Mouse (Mus musculus) heart, embryonic 15.5 days (tissue): Measurements from ENCODE around the gene Cdyl. TPM values are rescaled to one million over a fixed set of nuclear protein-coding genes. Genes with fewer than 3 reads are reported as not detected.

Experiments used
- ATAC-seq: fragments of 200-750 bp; cut with Nextera tagmentation; replicated peaks from 2 replicates; pipeline ENCODE4 v1.8.0; 2017; ENCODE audit warnings: low read depth, moderate TSS enrichment; ENCODE audit not compliant: insufficient number of reproducible peaks, insufficient read depth, low FRiP score
- H3K27ac ChIP-seq: fragments of 300-500 bp; sonication (generic); 2 replicates; pipeline ENCODE4 v1.5.1; 2015; ENCODE audit warnings: mild to moderate bottlenecking, inconsistent platforms
- H3K27me3 ChIP-seq: fragments of 300-500 bp; sonication (generic); 2 replicates; pipeline ENCODE4 v1.6.1; 2015; ENCODE audit warnings: inconsistent platforms
- H3K36me3 ChIP-seq: fragments of 300-500 bp; sonication (generic); 2 replicates; pipeline ENCODE4 v1.6.1; 2015; ENCODE audit warnings: mild to moderate bottlenecking, inconsistent platforms
- H3K4me1 ChIP-seq: fragments of 300-500 bp; sonication (generic); replicated peaks from 2 replicates; pipeline ENCODE4 v1.6.1; 2015; ENCODE audit warnings: inconsistent platforms
- H3K4me2 ChIP-seq: fragments of 300-500 bp; sonication (generic); 2 replicates; pipeline ENCODE4 v1.6.1; 2015; ENCODE audit warnings: inconsistent platforms, mild to moderate bottlenecking, moderate library complexity
- H3K4me3 ChIP-seq: fragments of 300-500 bp; sonication (generic); 2 replicates; pipeline ENCODE4 v1.5.1; 2015; ENCODE audit warnings: mild to moderate bottlenecking, inconsistent platforms
- H3K9ac ChIP-seq: fragments of 300-500 bp; sonication (generic); 2 replicates; pipeline ENCODE4 v1.6.1; 2015; ENCODE audit warnings: mild to moderate bottlenecking, inconsistent platforms
- H3K9me3 ChIP-seq: fragments of 300-500 bp; sonication (generic); replicated peaks from 2 replicates; pipeline ENCODE4 v1.6.1; 2016; ENCODE audit warnings: inconsistent platforms
- WGBS: fragments of 180-500 bp; shearing (Covaris S2); methylation state at CpG from one replicate; pipeline ENCODE4 v1.1.7; 2015; ENCODE audit warnings: mixed read lengths; 5-methylcytosine and 5-hydroxymethylcytosine counted together
- polyA plus RNA-seq: library from polyadenylated mRNA; unstranded; fragments of >200 nt; fragmentation: Nextera tagmentation; extraction: Ambion mirVana; gene quantifications from 2 replicates; pipeline ENCODE4 v1.2.1, GENCODE M21; 2015

Gene Cdyl
- polyA plus RNA-seq, 1 experiment from 2014 or later: 10.0 TPM

DNA sequence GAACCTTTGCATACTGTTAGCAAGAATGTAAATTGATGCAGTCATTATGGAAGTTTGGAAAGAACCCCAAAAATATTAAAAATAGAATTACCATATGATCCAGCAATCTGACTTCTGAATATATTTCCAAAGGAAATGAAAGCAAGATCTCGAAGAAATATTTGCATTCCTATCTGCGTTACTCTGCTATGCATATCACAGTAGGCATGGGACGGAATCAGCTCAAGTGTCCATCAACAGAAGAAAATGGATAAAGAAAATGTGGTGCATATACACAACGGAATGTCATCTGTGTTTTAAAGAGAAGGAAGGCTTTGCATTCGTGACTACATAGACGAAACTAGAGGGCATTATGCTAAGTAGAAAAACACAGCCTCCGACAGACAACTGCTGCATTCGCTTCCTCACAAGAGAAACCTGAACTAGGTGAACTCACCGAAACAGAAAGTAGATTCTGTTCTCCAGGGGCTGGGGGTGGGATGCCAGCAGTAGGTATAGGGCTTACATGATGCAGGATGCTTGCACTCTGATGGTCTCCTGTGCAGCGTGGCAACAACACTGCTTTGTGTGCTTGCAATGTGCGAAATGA is 9.3 kb upstream of the Cdyl start:
- no peak overlapping the region for H3K9ac ChIP-seq
- H3K4me3 ChIP-seq: no peak overlapping the region
- no peak overlapping the region for H3K27ac ChIP-seq
- no peaks in the 10 kb centered on the region for H3K27me3 ChIP-seq
- no peaks in the 10 kb centered on the region for H3K36me3 ChIP-seq
- H3K4me2 ChIP-seq: no peak overlapping the region
- no peaks in the 10 kb centered on the region for H3K4me1 ChIP-seq
- 71% methylated on average over 11 of the region's 11 CpGs for WGBS
- H3K9me3 ChIP-seq: no peaks in the 10 kb centered on the region
- no peak for ATAC-seq

GRCm38 (mm10) chr13:35652851-35653250 is 6.8 kb upstream of the Cdyl start:
- Histone ChIP-seq H3K9ac (no peak overlapping the region), H3K4me1 (no peaks in the 10 kb centered on the region)
- WGBS: 78% methylated on average over 4 of the region's 4 CpGs

DNA sequence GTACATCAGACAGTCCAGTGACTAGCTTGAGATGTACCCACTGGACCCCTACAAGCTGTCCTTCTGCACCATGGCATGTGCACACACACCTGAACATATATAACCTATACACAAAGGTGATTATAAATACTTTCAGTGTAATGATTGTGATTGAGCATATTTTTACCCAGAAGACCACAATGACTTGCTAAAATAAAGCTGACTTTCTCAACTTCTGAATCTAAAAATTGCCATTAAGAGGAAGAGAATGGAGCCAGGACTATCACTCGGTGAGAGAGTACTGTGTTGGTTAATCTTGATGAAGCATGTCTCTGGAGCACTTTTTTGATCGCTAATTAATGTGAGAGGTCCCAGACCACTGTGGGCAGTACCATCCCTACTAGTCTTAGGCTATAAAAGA is 2.8 kb upstream of the Cdyl start:
- no peaks in the 10 kb centered on the region for H3K27me3 ChIP-seq
- no peaks in the 10 kb centered on the region for H3K36me3 ChIP-seq
- H3K4me2 ChIP-seq: no peak overlapping the region
- no peaks in the 10 kb centered on the region for H3K9me3 ChIP-seq
- H3K4me1 ChIP-seq: no peaks in the 10 kb centered on the region
- H3K9ac ChIP-seq: no peak overlapping the region
- no peak overlapping the region for H3K4me3 ChIP-seq
- 79% methylated on average over 2 of the region's 2 CpGs for WGBS
- H3K27ac ChIP-seq: no peak overlapping the region
- no peak for ATAC-seq

More at GRCm38 (mm10) chr13:35652851-35653250, 6.8 kb upstream of the Cdyl start:
- Histone ChIP-seq H3K27ac (no peak overlapping the region), H3K36me3 (no peaks in the 10 kb centered on the region), H3K9me3 (no peaks in the 10 kb centered on the region), H3K27me3 (no peaks in the 10 kb centered on the region), H3K4me2 (no peak overlapping the region), H3K4me3 (no peak overlapping the region)
- ATAC-seq: no peak

- Histone ChIP-seq H3K4me2 (no peak overlapping the region), H3K27me3 (no peaks in the 10 kb centered on the region), H3K36me3 (no peaks in the 10 kb centered on the region), H3K4me1 (no peaks in the 10 kb centered on the region), H3K4me3 (no peak overlapping the region), H3K27ac (no peak overlapping the region), H3K9me3 (no peaks in the 10 kb centered on the region), H3K9ac (no peak overlapping the region)
- WGBS: 68% methylated on average over 3 of the region's 3 CpGs
- ATAC-seq: no peak
These were observed 5.8 kb downstream of the Cdyl start for GRCm38 (mm10) chr13:35665456-35665855.

DNA sequence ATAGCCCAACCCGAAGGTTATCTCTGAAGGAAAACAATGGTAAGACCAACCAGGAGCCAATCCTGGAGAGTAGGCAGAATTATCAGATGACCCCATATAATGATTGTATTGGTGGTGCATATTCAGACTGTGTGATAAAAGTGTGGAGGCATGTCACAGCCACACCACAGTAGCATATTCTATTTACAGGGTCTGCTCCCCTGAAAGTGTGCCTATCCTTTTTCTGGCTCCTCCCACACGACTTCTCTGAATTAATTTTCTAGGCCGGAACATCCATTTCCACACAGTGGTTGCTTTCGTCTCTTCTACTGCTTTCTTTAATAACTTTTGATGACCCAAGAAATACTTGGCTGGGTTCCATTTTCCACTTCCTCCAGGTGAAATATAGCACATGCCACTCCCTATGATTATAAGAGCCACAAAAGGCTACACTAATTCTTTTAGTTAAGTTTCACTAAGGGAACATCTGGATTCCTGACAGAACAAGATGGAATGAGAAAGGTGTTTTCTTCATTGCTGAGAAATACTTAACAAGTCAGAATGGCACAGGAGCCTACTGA is 10.4 kb downstream of the Cdyl start:
- no peaks in the 10 kb centered on the region for H3K36me3 ChIP-seq
- H3K27me3 ChIP-seq: no peaks in the 10 kb centered on the region

GRCm38 (mm10) chr13:35670875-35671274 is 11.2 kb downstream of the Cdyl start:
- 89% methylated on average over 4 of the region's 4 CpGs for WGBS
- no peak for ATAC-seq

More for the DNA sequence above, 10.4 kb downstream of the Cdyl start:
- no peak for ATAC-seq
- WGBS: 64% methylated on average over 4 of the region's 4 CpGs
- no peak overlapping the region for H3K4me3 ChIP-seq
- no peaks in the 10 kb centered on the region for H3K4me1 ChIP-seq
- no peak overlapping the region for H3K27ac ChIP-seq
- no peak overlapping the region for H3K4me2 ChIP-seq
- no peaks in the 10 kb centered on the region for H3K9me3 ChIP-seq
- H3K9ac ChIP-seq: no peak overlapping the region

GRCm38 (mm10) chr13:35676921-35677320 is 17.3 kb downstream of the Cdyl start:
- no peak overlapping the region for H3K4me2 ChIP-seq
- no peak overlapping the region for H3K27ac ChIP-seq
- H3K9ac ChIP-seq: no peak overlapping the region

More at GRCm38 (mm10) chr13:35670875-35671274, 11.2 kb downstream of the Cdyl start:
- no peak overlapping the region for H3K4me2 ChIP-seq
- no peaks in the 10 kb centered on the region for H3K9me3 ChIP-seq
- no peak overlapping the region for H3K4me3 ChIP-seq
- no peak overlapping the region for H3K9ac ChIP-seq
- no peaks in the 10 kb centered on the region for H3K27me3 ChIP-seq
- no peaks in the 10 kb centered on the region for H3K36me3 ChIP-seq
- H3K4me1 ChIP-seq: no peaks in the 10 kb centered on the region
- no peak overlapping the region for H3K27ac ChIP-seq

GRCm38 (mm10) chr13:35677433-35678051 is 17.9 kb downstream of the Cdyl start:
- Histone ChIP-seq H3K27ac (no peak overlapping the region), H3K4me2 (no peak overlapping the region), H3K27me3 (no peaks in the 10 kb centered on the region), H3K9me3 (no peaks in the 10 kb centered on the region), H3K4me3 (no peak overlapping the region), H3K9ac (no peak overlapping the region), H3K4me1 (no peaks in the 10 kb centered on the region), H3K36me3 (no peaks in the 10 kb centered on the region)
- ATAC-seq: no peak
- WGBS: 50% methylated on average over 7 of the region's 7 CpGs

More at GRCm38 (mm10) chr13:35676921-35677320, 17.3 kb downstream of the Cdyl start:
- 94% methylated on average over 1 of the region's 1 CpGs for WGBS
- no peak for ATAC-seq
- Histone ChIP-seq H3K4me1 (no peaks in the 10 kb centered on the region), H3K9me3 (no peaks in the 10 kb centered on the region), H3K27me3 (no peaks in the 10 kb centered on the region), H3K4me3 (no peak overlapping the region), H3K36me3 (no peaks in the 10 kb centered on the region)

DNA sequence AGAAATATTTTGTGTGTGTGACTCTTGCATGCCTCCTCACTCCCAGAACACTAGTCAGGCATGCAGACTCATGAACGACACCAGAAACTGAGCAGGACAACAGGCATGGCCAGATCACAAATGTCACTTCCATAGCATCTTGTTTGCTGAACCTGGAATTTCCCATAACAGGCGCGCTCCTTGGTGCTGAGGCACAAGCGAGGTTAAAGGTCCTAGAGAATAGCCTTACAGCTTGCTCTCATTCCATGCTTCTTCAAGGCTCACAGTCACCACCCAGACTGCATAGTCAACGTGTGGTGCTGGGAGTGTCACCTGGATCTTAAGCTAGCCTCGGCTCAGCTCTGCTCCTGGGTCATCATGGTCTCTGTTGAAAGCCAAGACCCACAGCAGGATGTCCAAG is 19.1 kb downstream of the Cdyl start:
- Histone ChIP-seq H3K36me3 (no peaks in the 10 kb centered on the region), H3K9me3 (no peaks in the 10 kb centered on the region), H3K27me3 (no peaks in the 10 kb centered on the region), H3K4me2 (no peak overlapping the region), H3K4me1 (no peaks in the 10 kb centered on the region), H3K9ac (no peak overlapping the region), H3K4me3 (no peak overlapping the region), H3K27ac (no peak overlapping the region)
- 81% methylated on average over 6 of the region's 6 CpGs for WGBS
- ATAC-seq: no peak

GRCm38 (mm10) chr13:35681361-35681760 is 21.7 kb downstream of the Cdyl start:
- H3K27me3 ChIP-seq: no peaks in the 10 kb centered on the region
- H3K4me3 ChIP-seq: no peak overlapping the region
- no peak overlapping the region for H3K27ac ChIP-seq
- no peaks in the 10 kb centered on the region for H3K36me3 ChIP-seq
- no peak overlapping the region for H3K4me2 ChIP-seq
- H3K4me1 ChIP-seq: peaks cover 4% of the 10 kb centered on the region
- H3K9ac ChIP-seq: no peak overlapping the region
- no peak for ATAC-seq
- WGBS: 69% methylated on average over 3 of the region's 3 CpGs
- H3K9me3 ChIP-seq: no peaks in the 10 kb centered on the region

DNA sequence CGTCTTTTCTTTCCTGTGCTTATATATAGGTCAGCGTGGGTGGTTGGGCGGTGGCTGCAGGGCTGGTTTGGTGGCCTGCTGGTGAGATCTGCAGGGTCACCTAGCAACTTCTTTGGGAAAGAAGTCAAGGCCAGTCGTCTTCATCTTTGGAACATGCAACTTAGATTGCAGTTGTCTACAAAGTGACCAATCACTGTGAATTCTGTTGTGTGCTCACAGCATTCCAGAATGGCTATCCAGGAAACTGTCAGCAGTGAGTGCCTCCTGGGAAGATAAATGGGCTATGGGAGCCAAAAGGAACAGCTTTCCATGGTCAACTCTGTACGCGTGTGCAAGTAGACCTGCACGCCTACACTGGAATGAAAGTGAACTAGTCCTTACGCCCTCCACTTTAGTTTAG is 26.6 kb downstream of the Cdyl start:
- WGBS: 50% methylated on average over 8 of the region's 8 CpGs

GRCm38 (mm10) chr13:35689560-35689959 is 29.9 kb downstream of the Cdyl start:
- peaks cover 6% of the 10 kb centered on the region for H3K4me1 ChIP-seq
- ATAC-seq: no peak
- 75% methylated on average over 3 of the region's 3 CpGs for WGBS

More for the DNA sequence above, 26.6 kb downstream of the Cdyl start:
- no peak overlapping the region for H3K27ac ChIP-seq
- H3K9ac ChIP-seq: no peak overlapping the region
- no peak overlapping the region for H3K4me2 ChIP-seq
- H3K4me1 ChIP-seq: peaks cover 6% of the 10 kb centered on the region
- no peaks in the 10 kb centered on the region for H3K36me3 ChIP-seq
- H3K4me3 ChIP-seq: no peak overlapping the region
- no peak for ATAC-seq
- no peaks in the 10 kb centered on the region for H3K9me3 ChIP-seq
- H3K27me3 ChIP-seq: no peaks in the 10 kb centered on the region

More at GRCm38 (mm10) chr13:35689560-35689959, 29.9 kb downstream of the Cdyl start:
- Histone ChIP-seq H3K9me3 (no peaks in the 10 kb centered on the region), H3K36me3 (no peaks in the 10 kb centered on the region), H3K27ac (no peak overlapping the region), H3K4me2 (no peak overlapping the region), H3K9ac (no peak overlapping the region), H3K4me3 (no peak overlapping the region), H3K27me3 (no peaks in the 10 kb centered on the region)
